Mouse (Mus musculus): ENCODE results near the gene Bptf. TPM values are rescaled to one million over a fixed set of nuclear protein-coding genes. Genes with fewer than 3 reads are reported as not detected.
"Not testable (repeated sequence)": the region's sequence is repeated elsewhere in the genome, so short reads cannot be mapped to it uniquely, and the experiment has no call there.

The Bptf gene
- polyA plus RNA-seq, 1 experiment from 2014 or later, result 37.1 TPM

DNA sequence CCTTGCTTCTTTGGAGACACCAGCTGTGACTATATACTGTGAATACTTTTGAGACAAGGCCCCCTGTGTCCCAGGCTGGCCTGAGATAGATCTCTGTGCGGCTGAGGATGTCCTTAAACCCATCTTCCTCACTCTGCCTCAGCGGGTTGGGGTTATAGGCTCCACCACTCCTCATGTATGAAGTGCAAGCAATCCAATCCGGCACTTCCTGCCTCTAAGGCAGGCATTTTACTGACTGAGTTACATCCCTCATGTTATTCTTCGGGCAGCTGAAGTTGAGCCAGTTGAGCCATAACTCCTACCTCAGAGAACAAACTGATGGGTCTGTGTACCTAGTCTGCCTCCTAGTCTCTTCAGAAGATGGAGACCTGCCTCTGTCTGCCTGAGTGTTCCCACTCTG, 107.5 kb downstream of the Bptf start:
- H3K4me2 ChIP-seq (replicated peaks), result peak overlapping the region; percentile 89
- no peak for ATAC-seq (replicated peaks)
- H3K9ac ChIP-seq (replicated peaks), result 0 out of 2 replicates have a peak overlapping the region, but pooled peaks have one; percentile 67
- no peaks in the 10 kb centered on the region for H3K27me3 ChIP-seq
- no peak overlapping the region for H3K27ac ChIP-seq (replicated peaks)
- H3K9me3 ChIP-seq, result no peaks in the 10 kb centered on the region
- peaks cover 35% of the 10 kb centered on the region for H3K4me1 ChIP-seq
- no peak overlapping the region for H3K4me3 ChIP-seq
- H3K36me3 ChIP-seq, result no peaks in the 10 kb centered on the region
- WGBS, result 63% methylated on average over 4 of the region's 4 CpGs

DNA sequence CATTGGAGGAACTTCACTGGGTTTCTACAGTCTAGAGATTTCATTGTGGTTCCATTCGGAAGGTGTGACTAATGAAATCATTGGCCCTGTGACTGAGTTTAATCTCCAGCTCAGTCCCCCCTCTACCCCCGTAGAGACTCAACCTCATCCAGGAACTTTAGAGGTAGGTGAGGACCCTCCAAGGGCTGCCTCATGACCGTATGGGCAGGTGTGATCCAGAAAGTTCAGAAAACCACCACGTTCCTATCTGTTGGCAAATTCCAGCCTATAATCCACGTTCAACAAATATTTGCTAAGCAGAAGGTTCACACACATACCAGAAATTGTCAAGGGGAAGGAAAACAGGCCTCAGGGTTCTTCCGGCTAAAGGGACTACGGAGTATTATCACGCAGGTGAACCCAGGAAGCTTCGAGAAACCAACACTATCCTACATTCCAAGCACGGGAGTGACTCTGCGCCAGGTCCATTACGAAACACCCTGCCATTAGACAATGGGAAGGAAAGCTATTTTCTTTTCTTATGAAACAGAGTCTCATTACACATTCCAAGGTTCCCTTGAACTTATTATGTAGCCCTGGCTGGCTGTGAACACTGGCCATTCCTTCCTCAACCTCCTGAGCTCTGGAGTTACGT, 109.8 kb downstream of the Bptf start:
- H3K36me3 ChIP-seq, result no peaks in the 10 kb centered on the region
- no peaks in the 10 kb centered on the region for H3K9me3 ChIP-seq
- 90% methylated on average over 13 of the region's 13 CpGs for WGBS
- H3K4me1 ChIP-seq, result peaks cover 29% of the 10 kb centered on the region
- no peaks in the 10 kb centered on the region for H3K27me3 ChIP-seq
- no peak overlapping the region for H3K9ac ChIP-seq (replicated peaks)
- H3K4me2 ChIP-seq (replicated peaks), result no peak overlapping the region
- H3K27ac ChIP-seq (replicated peaks), result no peak overlapping the region
- H3K4me3 ChIP-seq, result no peak overlapping the region
- no peak for ATAC-seq (replicated peaks)

DNA sequence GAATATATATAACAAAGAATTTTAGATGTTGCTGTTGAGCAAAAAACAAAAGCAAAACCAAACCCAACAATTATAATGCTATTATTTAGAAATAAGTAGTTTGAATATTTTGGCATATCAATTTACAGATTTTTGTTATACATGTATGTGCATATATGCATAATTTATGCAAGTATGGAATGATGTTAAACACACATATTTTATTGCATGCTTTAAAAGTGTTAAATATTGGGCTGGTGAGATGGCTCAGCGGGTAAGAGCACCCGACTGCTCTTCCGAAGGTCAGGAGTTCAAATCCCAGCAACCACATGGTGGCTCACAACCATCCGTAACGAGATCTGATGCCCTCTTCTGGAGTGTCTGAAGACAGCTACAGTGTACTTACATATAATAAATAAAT, 112.2 kb downstream of the Bptf start:
- H3K4me2 ChIP-seq (replicated peaks); H3K9me3 ChIP-seq; H3K27ac ChIP-seq (replicated peaks); H3K4me3 ChIP-seq; H3K9ac ChIP-seq (replicated peaks); H3K4me1 ChIP-seq; ATAC-seq (replicated peaks); H3K36me3 ChIP-seq; H3K27me3 ChIP-seq: not testable (repeated sequence)
- 89% methylated on average over 5 of the region's 5 CpGs for WGBS

DNA sequence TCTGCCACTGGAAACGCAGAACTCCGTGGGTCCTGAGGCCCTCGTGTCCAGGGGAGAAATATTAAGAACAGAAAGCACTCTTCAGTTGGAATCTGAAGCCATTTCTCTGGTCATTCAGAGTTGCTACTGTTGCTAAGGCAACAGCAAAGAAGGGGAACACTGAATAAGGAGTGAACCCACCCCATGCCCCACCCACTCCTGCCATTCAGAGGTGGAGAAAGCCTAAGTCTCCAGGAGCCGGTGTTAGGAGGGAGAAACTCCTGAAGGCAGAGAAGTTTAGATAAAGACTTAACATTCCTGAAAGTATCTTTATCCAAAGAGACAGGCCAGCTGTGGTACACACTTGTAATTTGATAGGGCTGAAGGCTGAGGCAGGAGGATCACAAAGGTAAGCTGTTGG, 112.6 kb downstream of the Bptf start:
- no peak for ATAC-seq (replicated peaks)
- Histone ChIP-seq H3K9me3 (no peaks in the 10 kb centered on the region), H3K4me2 (replicated peaks) (no peak overlapping the region), H3K4me3 (no peak overlapping the region), H3K4me1 (peaks cover 2% of the 10 kb centered on the region), H3K9ac (replicated peaks) (no peak overlapping the region), H3K27ac (replicated peaks) (no peak overlapping the region), H3K36me3 (no peaks in the 10 kb centered on the region), H3K27me3 (no peaks in the 10 kb centered on the region)
- WGBS, result 35% methylated on average over 4 of the region's 4 CpGs

DNA sequence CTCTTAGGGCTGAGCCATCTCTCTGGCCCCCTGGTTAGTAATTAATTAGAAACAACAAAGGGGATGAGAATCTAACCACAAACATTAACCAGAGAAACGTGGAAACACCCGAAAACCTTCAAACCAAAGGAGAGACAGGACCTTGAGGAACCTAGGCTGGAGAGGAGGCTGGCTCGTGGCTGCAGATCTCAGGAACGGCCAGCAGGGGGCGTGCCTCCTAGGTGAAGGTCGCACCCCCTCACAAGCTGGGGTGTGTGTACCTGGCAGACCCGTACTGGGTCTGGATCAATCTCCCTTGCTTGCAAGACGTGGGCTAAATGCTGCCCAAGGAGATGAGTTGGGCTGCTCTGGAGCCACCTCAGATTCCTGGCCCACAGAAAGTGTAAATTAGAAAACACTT, 113.3 kb downstream of the Bptf start:
- ATAC-seq (replicated peaks), result no peak
- Histone ChIP-seq H3K4me2 (replicated peaks) (no peak overlapping the region), H3K4me3 (no peak overlapping the region), H3K27me3 (no peaks in the 10 kb centered on the region), H3K9me3 (no peaks in the 10 kb centered on the region), H3K9ac (replicated peaks) (no peak overlapping the region), H3K36me3 (no peaks in the 10 kb centered on the region), H3K4me1 (no peaks in the 10 kb centered on the region), H3K27ac (replicated peaks) (no peak overlapping the region)
- 32% methylated on average over 8 of the region's 8 CpGs for WGBS

DNA sequence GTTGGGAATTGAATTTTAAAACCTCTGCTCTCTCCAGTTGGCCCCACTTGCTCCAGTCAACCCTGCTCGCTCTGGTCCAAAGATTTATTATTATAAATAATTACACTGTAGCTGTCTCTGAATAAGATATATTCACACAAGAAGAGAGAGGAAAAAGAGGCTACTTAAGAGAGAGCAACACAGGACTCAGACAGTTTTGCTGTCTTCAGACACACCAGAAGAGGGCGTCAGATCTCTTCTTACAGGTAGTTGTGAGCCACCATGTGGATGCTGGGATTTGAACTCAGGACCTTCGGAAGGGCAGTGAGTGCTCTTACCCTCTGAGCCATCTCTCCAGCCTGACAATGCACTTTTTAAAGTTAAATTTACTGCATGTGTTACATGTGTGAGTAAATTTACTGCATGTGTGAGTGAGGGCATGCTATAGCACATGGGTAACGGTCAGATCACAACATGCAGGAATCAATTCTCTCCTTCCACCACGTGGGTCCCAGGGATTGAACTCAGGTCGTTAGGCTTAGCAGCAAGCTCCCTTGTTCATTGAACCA, 114.5 kb downstream of the Bptf start:
- no peak overlapping the region for H3K4me2 ChIP-seq (replicated peaks)
- ATAC-seq (replicated peaks), result no peak
- no peak overlapping the region for H3K9ac ChIP-seq (replicated peaks)
- no peak overlapping the region for H3K4me3 ChIP-seq
- H3K27me3 ChIP-seq, result no peaks in the 10 kb centered on the region
- H3K4me1 ChIP-seq, result no peaks in the 10 kb centered on the region
- no peaks in the 10 kb centered on the region for H3K9me3 ChIP-seq
- H3K27ac ChIP-seq (replicated peaks), result no peak overlapping the region
- WGBS, result 65% methylated on average over 6 of the region's 6 CpGs
- H3K36me3 ChIP-seq, result no peaks in the 10 kb centered on the region

DNA sequence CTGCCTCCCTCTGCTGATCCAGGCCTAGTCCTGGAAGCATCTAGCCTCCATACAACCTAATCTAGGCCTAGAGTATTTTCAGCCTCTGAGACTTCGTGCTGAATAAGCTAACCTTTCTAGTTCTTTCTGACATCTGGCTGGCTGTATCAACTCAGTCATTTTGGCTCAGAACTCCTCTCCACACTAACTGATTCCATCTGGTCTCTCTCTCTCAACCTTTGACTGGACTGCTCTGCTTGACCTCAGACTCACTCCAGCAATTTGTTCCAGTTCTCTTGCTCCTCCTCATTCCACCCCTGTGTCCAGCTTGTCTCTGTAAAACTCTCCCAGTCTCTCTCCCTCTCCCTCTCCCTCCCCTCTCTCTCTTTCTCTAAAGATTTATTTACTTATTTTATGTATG, 115.0 kb downstream of the Bptf start:
- no peak for ATAC-seq (replicated peaks)
- Histone ChIP-seq H3K4me2 (replicated peaks) (no peak overlapping the region), H3K36me3 (no peaks in the 10 kb centered on the region), H3K27ac (replicated peaks) (no peak overlapping the region), H3K27me3 (no peaks in the 10 kb centered on the region), H3K4me3 (no peak overlapping the region), H3K9ac (replicated peaks) (no peak overlapping the region), H3K4me1 (peaks cover 2% of the 10 kb centered on the region), H3K9me3 (no peaks in the 10 kb centered on the region)
- WGBS, result 75% methylated on average over 1 of the region's 1 CpGs

DNA sequence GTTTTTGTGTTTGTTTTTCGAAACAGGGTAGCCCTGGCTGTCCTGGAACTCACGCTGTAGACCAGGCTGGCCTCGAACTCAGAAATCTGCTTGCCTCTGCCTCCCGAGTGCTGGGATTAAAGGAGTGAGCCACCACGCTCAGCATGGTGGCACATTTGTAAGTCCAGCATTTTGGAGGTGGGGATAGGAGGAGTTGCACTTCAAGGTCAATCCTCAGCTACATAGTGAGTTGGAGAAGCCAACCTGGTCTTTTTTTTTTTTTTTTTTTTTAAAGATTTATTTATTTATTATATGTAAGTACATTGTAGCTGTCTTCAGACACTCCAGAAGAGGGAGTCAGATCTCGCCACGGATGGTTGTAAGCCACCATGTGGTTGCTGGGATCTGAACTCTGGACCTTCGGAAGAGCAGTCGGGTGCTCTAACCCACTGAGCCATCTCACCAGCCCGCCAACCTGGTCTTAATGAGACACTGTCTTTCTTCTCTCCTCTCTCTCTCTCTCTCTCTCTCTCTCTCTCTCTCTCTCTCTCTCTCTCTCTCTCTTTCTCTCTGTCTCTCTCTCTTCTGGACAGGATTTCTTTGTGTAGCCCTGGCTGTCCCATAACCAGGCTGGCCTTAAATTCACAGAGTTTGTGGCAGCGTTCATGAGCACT, 116.3 kb downstream of the Bptf start:
- H3K4me3 ChIP-seq; H3K4me2 ChIP-seq (replicated peaks); ATAC-seq (replicated peaks); H3K27me3 ChIP-seq; H3K36me3 ChIP-seq; H3K9ac ChIP-seq (replicated peaks); H3K4me1 ChIP-seq; H3K9me3 ChIP-seq; H3K27ac ChIP-seq (replicated peaks): not testable (repeated sequence)
- 79% methylated on average over 11 of the region's 11 CpGs for WGBS

DNA sequence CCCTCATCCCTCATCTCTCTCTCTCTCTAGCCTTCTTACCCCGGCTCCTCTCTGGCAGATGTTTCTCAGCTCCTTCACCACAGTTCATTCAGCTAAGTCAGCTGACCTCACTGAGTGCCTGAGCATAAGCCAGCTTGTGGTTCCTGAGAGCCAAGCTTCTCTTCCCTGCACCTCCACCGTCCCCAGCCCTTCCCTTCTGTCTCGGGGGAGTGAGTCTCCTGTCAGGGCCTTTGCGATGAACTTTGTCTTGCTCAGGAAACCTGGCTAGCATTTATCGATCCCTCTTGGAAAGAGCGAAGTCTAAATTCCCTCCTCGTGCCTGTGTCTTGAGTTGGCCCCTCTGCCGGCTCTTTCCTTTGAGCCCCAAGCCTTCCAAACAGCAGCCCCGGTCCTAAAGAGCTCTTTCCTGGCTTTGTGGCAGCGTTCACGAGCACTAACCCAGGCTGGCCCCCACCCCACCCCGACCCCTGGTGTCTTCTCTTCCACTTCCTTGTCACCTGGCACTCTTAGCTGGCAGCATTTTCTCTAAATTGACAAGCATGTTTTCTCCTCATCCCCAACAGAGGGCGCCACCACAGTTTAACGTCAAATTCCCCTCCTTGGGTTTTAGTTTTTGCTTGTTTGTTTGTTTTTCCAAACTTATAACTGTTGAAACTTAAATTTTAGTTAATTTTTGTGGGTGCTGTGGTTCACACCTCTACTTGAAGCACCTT, 117.2 kb downstream of the Bptf start:
- H3K27me3 ChIP-seq, result no peaks in the 10 kb centered on the region
- H3K36me3 ChIP-seq, result no peaks in the 10 kb centered on the region
- H3K9me3 ChIP-seq, result no peaks in the 10 kb centered on the region
- H3K4me2 ChIP-seq (replicated peaks), result no peak overlapping the region
- 46% methylated on average over 14 of the region's 14 CpGs for WGBS
- no peak overlapping the region for H3K9ac ChIP-seq (replicated peaks)
- no peak overlapping the region for H3K27ac ChIP-seq (replicated peaks)
- ATAC-seq (replicated peaks), result no peak
- peaks cover 8% of the 10 kb centered on the region for H3K4me1 ChIP-seq
- H3K4me3 ChIP-seq, result no peak overlapping the region

DNA sequence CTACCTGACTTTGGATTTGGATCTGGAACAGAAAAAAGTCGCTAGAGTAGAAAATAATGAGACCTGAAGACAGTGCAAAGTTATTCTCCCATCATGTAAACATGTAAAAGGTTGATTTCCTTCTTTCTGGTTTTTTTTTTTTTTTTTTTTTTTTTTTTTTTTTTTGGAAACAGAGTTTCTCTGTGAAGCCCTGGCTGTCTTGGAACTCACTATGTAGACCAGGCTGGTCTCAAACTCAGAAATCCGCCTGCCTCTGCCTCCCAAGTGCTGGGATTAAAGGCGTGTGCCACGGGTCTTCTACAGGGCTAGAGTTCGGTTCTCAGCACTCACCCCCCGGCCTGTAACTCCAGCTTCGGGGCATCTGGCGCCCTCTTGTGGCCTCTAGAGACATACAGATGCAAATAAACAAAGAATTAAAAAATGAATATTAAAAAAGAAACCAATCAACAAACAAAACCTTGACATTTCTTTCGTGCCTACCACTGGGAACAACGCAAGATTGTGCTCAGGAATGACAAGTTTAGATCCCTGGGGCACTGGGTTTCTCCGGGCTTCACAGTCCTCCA, 117.8 kb downstream of the Bptf start:
- Histone ChIP-seq H3K9ac (replicated peaks) (no peak overlapping the region), H3K4me2 (replicated peaks) (no peak overlapping the region), H3K4me1 (peaks cover 8% of the 10 kb centered on the region), H3K4me3 (no peak overlapping the region), H3K27me3 (no peaks in the 10 kb centered on the region), H3K9me3 (no peaks in the 10 kb centered on the region), H3K27ac (replicated peaks) (no peak overlapping the region), H3K36me3 (no peaks in the 10 kb centered on the region)
- ATAC-seq (replicated peaks), result no peak
- 76% methylated on average over 11 of the region's 11 CpGs for WGBS

DNA sequence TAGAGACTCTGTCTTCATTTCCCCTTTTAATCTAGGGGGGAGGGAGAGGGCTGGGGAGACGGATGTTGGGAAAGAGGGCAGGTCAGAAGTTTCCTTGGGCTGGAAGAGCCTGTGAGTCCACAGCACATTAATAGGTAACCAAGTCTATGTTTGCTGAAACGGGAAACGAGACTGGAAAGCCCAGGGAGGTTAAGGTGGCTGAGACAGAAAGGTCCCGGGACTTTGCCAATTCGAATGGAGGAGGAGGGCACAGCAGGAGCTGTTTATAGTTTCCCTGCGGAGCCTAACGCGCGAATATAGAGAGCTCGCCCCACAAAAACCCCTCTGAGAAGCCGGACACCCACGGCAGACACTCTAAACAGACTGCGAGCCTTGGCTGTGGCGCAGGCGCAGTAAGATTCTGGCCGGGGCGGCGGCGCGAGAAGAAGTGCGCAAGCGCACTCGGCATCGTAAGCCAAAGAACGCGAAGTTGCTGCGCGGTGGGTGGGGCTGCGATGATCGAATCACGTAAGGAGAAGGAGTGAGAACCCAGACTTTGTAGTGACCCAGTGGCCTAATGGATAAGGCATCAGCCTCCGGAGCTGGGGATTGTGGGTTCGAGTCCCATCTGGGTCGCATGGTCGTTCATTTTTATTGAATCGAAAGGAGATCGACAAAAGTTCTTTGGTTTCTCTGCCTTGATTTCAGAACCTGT, 119.5 kb downstream of the Bptf start:
- peak; percentile 96 for ATAC-seq (replicated peaks)
- peaks cover 8% of the 10 kb centered on the region for H3K4me1 ChIP-seq
- under 1% methylated on average over 37 of the region's 37 CpGs for WGBS
- peak overlapping the region; percentile 64 for H3K9ac ChIP-seq (replicated peaks)
- H3K27ac ChIP-seq (replicated peaks), result peak overlapping the region; percentile 91
- H3K4me3 ChIP-seq, result peak overlapping the region; percentile 54
- H3K4me2 ChIP-seq (replicated peaks), result peak overlapping the region; percentile 48
- no peaks in the 10 kb centered on the region for H3K9me3 ChIP-seq
- no peaks in the 10 kb centered on the region for H3K27me3 ChIP-seq
- H3K36me3 ChIP-seq, result no peaks in the 10 kb centered on the region
